Mouse (Mus musculus) stomach, postnatal 0 days (tissue): ENCODE results near the gene Tnrc6b.

Experiments used
- CTCF ChIP-seq: IDR thresholded peaks from 2 replicates; pipeline ENCODE4 v1.5.1; 2016; ENCODE audit warnings: antibody characterized with exemption, low read depth, mild to moderate bottlenecking, moderate library complexity
- EP300 ChIP-seq: optimal IDR thresholded peaks from 2 replicates; pipeline ENCODE3; 2016; ENCODE audit warnings: antibody characterized with exemption

DNA sequence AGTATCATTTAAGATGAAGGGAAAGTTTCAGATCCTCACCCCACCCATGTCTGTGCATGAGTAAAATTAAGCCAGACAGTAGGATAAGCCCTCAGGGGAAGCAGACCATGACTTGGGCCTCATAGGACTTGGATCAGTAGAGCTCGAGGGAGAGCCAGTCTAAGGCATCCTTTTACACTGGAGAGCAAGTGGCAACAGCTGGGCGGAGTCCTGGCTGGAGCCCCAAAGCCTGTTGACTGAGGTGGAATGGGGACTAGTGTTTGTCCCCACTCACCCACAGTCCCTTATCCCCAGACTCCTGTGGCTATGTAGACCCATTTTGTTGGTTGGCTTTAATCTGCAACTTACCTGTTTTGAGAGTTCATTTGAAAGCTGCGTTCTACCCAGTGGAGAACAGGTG is 201.1 kb downstream of the Tnrc6b start:
- TF ChIP-seq CTCF (no peak), EP300 (no peak)
